In the genomic region with DNA sequence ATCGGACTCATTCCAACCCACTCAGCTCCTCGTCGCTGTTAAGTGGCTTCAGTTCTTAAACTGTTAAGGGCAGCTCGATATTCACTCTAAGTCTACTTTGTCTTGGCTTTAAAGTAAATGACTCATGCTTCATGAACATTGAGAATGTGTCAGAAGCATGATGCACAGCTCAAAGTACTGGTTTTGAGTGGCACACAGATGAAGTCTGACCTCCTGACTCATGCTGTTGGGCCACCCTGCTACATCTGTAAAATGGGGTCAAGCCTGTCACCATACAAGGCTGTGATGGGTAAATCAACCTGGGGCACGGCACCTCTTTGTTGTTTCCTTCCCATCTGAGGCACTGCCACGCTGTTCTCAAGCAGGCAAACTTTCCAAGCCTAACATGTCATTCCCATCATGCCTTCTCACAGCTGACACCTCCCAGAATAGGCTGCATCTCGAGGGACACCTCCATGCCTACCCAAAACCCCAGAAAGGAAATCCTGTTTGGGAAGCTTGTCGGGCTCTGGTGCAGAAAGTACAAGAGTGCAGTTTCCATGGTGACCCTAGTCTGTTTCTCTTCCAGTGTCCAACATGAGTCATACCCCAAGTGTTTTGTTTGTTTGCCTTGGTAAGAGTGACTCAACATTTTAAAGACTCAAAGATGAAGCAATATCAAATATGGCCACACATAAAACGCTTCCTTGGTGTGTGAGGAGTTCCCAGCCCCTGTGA, we compare ENCODE assay signal across 8 mouse cellular contexts. TPM values are rescaled to one million over a fixed set of nuclear protein-coding genes. Genes with fewer than 3 reads are reported as not detected.
DNase-seq lines count a peak whose midpoint lies in the region; ATAC-seq and TF ChIP-seq lines count a peak whose summit lies in the region.

No protein-coding gene starts in this region.

- H3K9me3 ChIP-seq in limb, embryonic 14.5 days (ENCODE audit: control insufficient read depth, low read length) = no peaks in the 10 kb centered on the region
- H3K9me3 ChIP-seq in limb, embryonic 10.5 days (replicated peaks) = no peaks in the 10 kb centered on the region

- no peak overlapping the region for H3K27ac ChIP-seq in limb, embryonic 14.5 days (replicated peaks; ENCODE audit: low read depth, low read length)
- H3K27ac ChIP-seq in limb, embryonic 10.5 days = no peak overlapping the region

- no peak overlapping the region for H3K4me2 ChIP-seq in limb, embryonic 14.5 days (replicated peaks; ENCODE audit: low read depth, low read length, severe bottlenecking)

- H3K4me1 ChIP-seq in limb, embryonic 14.5 days (ENCODE audit: control insufficient read depth, insufficient read depth, low read length) = no peaks in the 10 kb centered on the region
- no peaks in the 10 kb centered on the region for H3K4me1 ChIP-seq in limb, embryonic 10.5 days

- peak; percentile 37 for DNase-seq in limb, embryonic 14.5 days (ENCODE audit: low spot score)
- no peak for DNase-seq in limb, embryonic 10.5 days (ENCODE audit: low spot score)
- DNase-seq in frontal cortex, adult 2 months (ENCODE audit: extremely low spot score in 1 of 2, low spot score in 1 of 2) = peak; percentile 70 to 74
- peak; percentile 59 to 82 for DNase-seq in lung, adult 18-20 months
- no peak for DNase-seq in cerebellum, postnatal 10 days
- no peak for DNase-seq in spleen, adult 12 weeks (ENCODE audit: low spot score)
- no peak for DNase-seq in cerebellum, postnatal 4 days (ENCODE audit: low spot score in 2 of 2)

- H3K9ac ChIP-seq in limb, embryonic 14.5 days (ENCODE audit: low read depth, low read length, severe bottlenecking) = no peak overlapping the region

- TF ChIP-seq POLR2A in limb, embryonic 14.5 days (IDR thresholded peaks at IDR 0.05; ENCODE audit: borderline replicate concordance, extremely low read depth, insufficient read depth, insufficient read length) = no peak

- H3K27me3 ChIP-seq in limb, embryonic 14.5 days (ENCODE audit: control insufficient read depth, insufficient read depth, low read length) = no peaks in the 10 kb centered on the region
- H3K27me3 ChIP-seq in limb, embryonic 10.5 days (ENCODE audit: low read depth, poor library complexity, severe bottlenecking) = no peaks in the 10 kb centered on the region

- no peak overlapping the region for H3K4me3 ChIP-seq in limb, embryonic 14.5 days (replicated peaks; ENCODE audit: low read length)
- H3K4me3 ChIP-seq in limb, embryonic 10.5 days = no peak overlapping the region

- H3K36me3 ChIP-seq in limb, embryonic 14.5 days (ENCODE audit: control insufficient read depth, insufficient read depth, low read length) = peaks cover 87% of the 10 kb centered on the region
- peaks cover 100% of the 10 kb centered on the region for H3K36me3 ChIP-seq in limb, embryonic 10.5 days

- 81% methylated on average over 9 of the region's 9 CpGs for WGBS in limb, embryonic 14.5 days
- WGBS in limb, embryonic 10.5 days = 88% methylated on average over 9 of the region's 9 CpGs

- ATAC-seq in limb, embryonic 14.5 days (ENCODE audit: low FRiP score, low read depth) = no peak
- peak; percentile 23 for ATAC-seq in activated CD4-positive, CD25-positive, alpha-beta regulatory T cell, adult 4 months

RNA-seq across cellular contexts. Expression of gene Tmem43, which starts 15.2 kb away (rescaled TPM):
- polyA plus RNA-seq in limb, embryonic 14.5 days (2012; rRNA removed) = 60.3 and 70.0 TPM in 2 replicates
- 64.8 and 65.7 TPM in 2 replicates for polyA plus RNA-seq in limb, embryonic 14.5 days (2014; fragmentation: Nextera tagmentation; extraction: Ambion mirVana)
- polyA plus RNA-seq in limb, embryonic 10.5 days (2016; fragmentation: Nextera tagmentation; extraction: Ambion mirVana) = 60.3 and 60.4 TPM in 2 replicates
- 10 to 100 TPM; 40.2 to 44.3 TPM for polyA plus RNA-seq in activated CD4-positive, CD25-positive, alpha-beta regulatory T cell, adult 4 months (2017; shearing (Covaris generic))
- 28.4 and 34.4 TPM in 2 replicates for polyA plus RNA-seq in frontal cortex, adult 2 months (2012; rRNA removed)

RNA-seq across cellular contexts. Expression of gene Chchd4, which starts 15.3 kb away (rescaled TPM):
- polyA plus RNA-seq in limb, embryonic 14.5 days (2012; rRNA removed) = 8.2 and 9.3 TPM in 2 replicates
- polyA plus RNA-seq in limb, embryonic 14.5 days (2014; fragmentation: Nextera tagmentation; extraction: Ambion mirVana) = 22.0 and 23.4 TPM in 2 replicates
- 32.8 and 44.9 TPM in 2 replicates for polyA plus RNA-seq in limb, embryonic 10.5 days (2016; fragmentation: Nextera tagmentation; extraction: Ambion mirVana)
- polyA plus RNA-seq in activated CD4-positive, CD25-positive, alpha-beta regulatory T cell, adult 4 months (2017; shearing (Covaris generic)) = 10 to 100 TPM; 11.0 to 12.6 TPM
- 17.4 and 19.3 TPM in 2 replicates for polyA plus RNA-seq in frontal cortex, adult 2 months (2012; rRNA removed)

RNA-seq across cellular contexts. Expression of gene Xpc, which starts 27.0 kb away (rescaled TPM):
- 10.1 and 11.6 TPM in 2 replicates for polyA plus RNA-seq in limb, embryonic 14.5 days (2012; rRNA removed)
- polyA plus RNA-seq in limb, embryonic 14.5 days (2014; fragmentation: Nextera tagmentation; extraction: Ambion mirVana) = 14.2 and 16.7 TPM in 2 replicates
- 25.0 and 27.0 TPM in 2 replicates for polyA plus RNA-seq in limb, embryonic 10.5 days (2016; fragmentation: Nextera tagmentation; extraction: Ambion mirVana)
- 10 to 100 TPM; 12.2 to 14.8 TPM for polyA plus RNA-seq in activated CD4-positive, CD25-positive, alpha-beta regulatory T cell, adult 4 months (2017; shearing (Covaris generic))
- 14.0 and 16.1 TPM in 2 replicates for polyA plus RNA-seq in frontal cortex, adult 2 months (2012; rRNA removed)

RNA-seq across cellular contexts. Expression of gene Lsm3, which starts 27.1 kb away (rescaled TPM):
- polyA plus RNA-seq in limb, embryonic 14.5 days (2012; rRNA removed) = 105 and 137 TPM in 2 replicates
- polyA plus RNA-seq in limb, embryonic 14.5 days (2014; fragmentation: Nextera tagmentation; extraction: Ambion mirVana) = 229 and 253 TPM in 2 replicates
- 460 and 503 TPM in 2 replicates for polyA plus RNA-seq in limb, embryonic 10.5 days (2016; fragmentation: Nextera tagmentation; extraction: Ambion mirVana)
- 100 to 1,000 TPM; 144 to 175 TPM for polyA plus RNA-seq in activated CD4-positive, CD25-positive, alpha-beta regulatory T cell, adult 4 months (2017; shearing (Covaris generic))
- polyA plus RNA-seq in frontal cortex, adult 2 months (2012; rRNA removed) = 66.3 and 69.3 TPM in 2 replicates

Comparison
In these comparisons a context has a peak if more than half of its experiments do, and no peak if none do; other contexts are left out.
1. DNase-seq: peak in limb, embryonic 14.5 days (single experiment), frontal cortex, adult 2 months (2 of 2) and lung, adult 18-20 months (2 of 2); none in limb, embryonic 10.5 days (single experiment), cerebellum, postnatal 10 days (0 of 2), spleen, adult 12 weeks (single experiment) and cerebellum, postnatal 4 days (0 of 2).